Mouse (Mus musculus) stomach, postnatal 0 days (tissue): ENCODE measurements around the gene Fkbp1a.

ENCODE experiments used
- CTCF ChIP-seq: IDR thresholded peaks from 2 replicates; pipeline ENCODE4 v1.5.1; 2016; ENCODE audit warnings: antibody characterized with exemption, low read depth, mild to moderate bottlenecking, moderate library complexity
- EP300 ChIP-seq: optimal IDR thresholded peaks from 2 replicates; pipeline ENCODE3; 2016; ENCODE audit warnings: antibody characterized with exemption

- TF ChIP-seq CTCF (no peak), EP300 (no peak)
Measured at GRCm38 (mm10) chr2:151498358-151498757, 43.9 kb upstream of the Fkbp1a start.
